Mouse (Mus musculus) cortical plate, adult 2 months (tissue): ENCODE measurements at regions not wholly inside any gene's neighbourhood (a gene's known extent, or its start where the extent isn't known, plus 50 kb on each side); places are given as distances from the start of the nearest gene placed in this dataset.

Source experiments
- CTCF ChIP-seq: fragments of 200-500 bp; IDR thresholded peaks from 2 replicates; pipeline ENCODE4 v1.5.1; 2011; ENCODE audit warnings: mild to moderate bottlenecking, control low read depth, low read length; ENCODE audit not compliant: insufficient read depth; ENCODE audit errors: extremely low read depth
- POLR2A ChIP-seq: fragments of 200-500 bp; IDR thresholded peaks from 2 replicates; pipeline ENCODE4 v1.6.1; 2011; ENCODE audit warnings: mild to moderate bottlenecking, low read length, control low read depth; ENCODE audit not compliant: insufficient read depth; ENCODE audit errors: extremely low read depth

GRCm38 (mm10) chr16:50509529-50509895 lies 77.3 kb upstream of the Bbx start:
- TF ChIP-seq CTCF (no peak), POLR2A (no peak)
